Mouse (Mus musculus): ENCODE results near the gene Rnf17. TPM values are rescaled to one million over a fixed set of nuclear protein-coding genes. Genes with fewer than 3 reads are reported as not detected.

The Rnf17 gene
- total and polyA plus RNA-seq, 2 experiments from 2014 or later, result 0.97 to 3.4 TPM

- ATAC-seq (no peak), DNase-seq (no peak)
- no peak overlapping the region for H3K9ac ChIP-seq
- H3K9me3 ChIP-seq (ENCODE audit: low read length), result no peaks in the 10 kb centered on the region
- TF ChIP-seq CTCF (IDR thresholded peaks at IDR 0.05; ENCODE audit: low read depth), result no peak
- H3K4me3 ChIP-seq (ENCODE audit: low read depth, low read length), result no peak overlapping the region
- 17% methylated on average over 2 of the region's 2 CpGs for WGBS
- no peaks in the 10 kb centered on the region for H3K27me3 ChIP-seq (ENCODE audit: insufficient read depth, low read length)
- no peak overlapping the region for H3K4me2 ChIP-seq (ENCODE audit: low read depth)
- H3K36me3 ChIP-seq (ENCODE audit: insufficient read depth), result no peaks in the 10 kb centered on the region
- no peaks in the 10 kb centered on the region for H3K4me1 ChIP-seq (ENCODE audit: insufficient read depth)
- H3K27ac ChIP-seq (ENCODE audit: low read depth, low read length), result no peak overlapping the region
These were observed 8.6 kb upstream of the Rnf17 start for GRCm38 (mm10) chr14:56393704-56394312.

GRCm38 (mm10) chr14:56398001-56398400 is 4.4 kb upstream of the Rnf17 start:
- H3K9me3 ChIP-seq (ENCODE audit: low read length), result no peaks in the 10 kb centered on the region
- no peak overlapping the region for H3K4me3 ChIP-seq (ENCODE audit: low read depth, low read length)
- no peaks in the 10 kb centered on the region for H3K27me3 ChIP-seq (ENCODE audit: insufficient read depth, low read length)
- ATAC-seq (peak; percentile 60; the same call in 1 of the 2 replicates), DNase-seq (peak; percentile 67)
- H3K27ac ChIP-seq (ENCODE audit: low read depth, low read length), result no peak overlapping the region
- H3K4me1 ChIP-seq (ENCODE audit: insufficient read depth), result no peaks in the 10 kb centered on the region
- peak; percentile 80 for TF ChIP-seq CTCF (IDR thresholded peaks at IDR 0.05; ENCODE audit: low read depth)
- H3K36me3 ChIP-seq (ENCODE audit: insufficient read depth), result no peaks in the 10 kb centered on the region
- H3K4me2 ChIP-seq (ENCODE audit: low read depth), result no peak overlapping the region
- H3K9ac ChIP-seq, result no peak overlapping the region

DNA sequence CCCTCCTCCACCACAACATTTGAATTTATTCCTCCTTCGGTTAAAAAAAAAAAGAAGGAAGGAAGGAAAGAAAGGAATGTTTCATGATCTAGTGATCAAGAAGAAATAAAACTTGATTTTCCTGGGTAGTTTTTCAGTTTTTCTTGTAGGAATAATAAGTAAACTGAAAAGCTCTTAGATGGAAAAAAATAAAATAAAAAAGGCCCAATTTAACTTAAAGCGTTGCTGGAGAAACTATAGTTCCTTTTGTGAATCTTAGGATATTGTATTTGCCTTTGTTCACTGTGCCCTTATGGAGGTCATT is 643 bp downstream of the Rnf17 start:
- Histone ChIP-seq H3K4me1 (ENCODE audit: insufficient read depth) (no peaks in the 10 kb centered on the region), H3K4me3 (ENCODE audit: low read depth, low read length) (no peak overlapping the region), H3K27ac (ENCODE audit: low read depth, low read length) (no peak overlapping the region), H3K9ac (no peak overlapping the region), H3K9me3 (ENCODE audit: low read length) (no peaks in the 10 kb centered on the region), H3K27me3 (ENCODE audit: insufficient read depth, low read length) (no peaks in the 10 kb centered on the region), H3K36me3 (ENCODE audit: insufficient read depth) (no peaks in the 10 kb centered on the region), H3K4me2 (ENCODE audit: low read depth) (no peak overlapping the region)
- DNase-seq (no peak), ATAC-seq (no peak)
- 84% methylated on average over 2 of the region's 2 CpGs for WGBS
- no peak for TF ChIP-seq CTCF (IDR thresholded peaks at IDR 0.05; ENCODE audit: low read depth)

DNA sequence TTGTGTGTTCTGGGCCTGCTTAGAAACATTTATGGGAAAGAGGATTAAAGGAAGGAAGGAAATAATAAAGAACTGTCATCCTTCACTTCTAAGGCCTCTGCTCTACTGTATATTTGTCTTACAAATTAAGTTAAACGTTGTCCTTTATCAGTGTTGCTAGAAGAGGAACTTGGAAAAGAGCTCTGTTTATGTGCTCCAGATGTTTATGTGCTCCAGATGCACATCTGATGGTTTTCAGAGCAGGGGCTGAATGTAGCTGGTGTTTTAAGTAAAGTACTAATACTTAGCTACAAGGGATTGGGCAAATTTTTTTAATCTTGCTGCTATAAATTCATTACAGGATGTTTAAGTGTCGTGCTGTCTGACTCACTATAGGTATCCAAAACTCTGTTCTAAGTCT is 59.7 kb downstream of the Rnf17 start:
- H3K9ac ChIP-seq, result no peak overlapping the region
- no peak overlapping the region for H3K4me2 ChIP-seq (ENCODE audit: low read depth)
- no peaks in the 10 kb centered on the region for H3K36me3 ChIP-seq (ENCODE audit: insufficient read depth)
- no peak overlapping the region for H3K27ac ChIP-seq (ENCODE audit: low read depth, low read length)
- no peak overlapping the region for H3K4me3 ChIP-seq (ENCODE audit: low read depth, low read length)
- DNase-seq, result no peak
- TF ChIP-seq CTCF (IDR thresholded peaks at IDR 0.05; ENCODE audit: low read depth), result no peak
- no peaks in the 10 kb centered on the region for H3K9me3 ChIP-seq (ENCODE audit: low read length)
- H3K27me3 ChIP-seq (ENCODE audit: insufficient read depth, low read length), result no peaks in the 10 kb centered on the region
- no peaks in the 10 kb centered on the region for H3K4me1 ChIP-seq (ENCODE audit: insufficient read depth)
- 76% methylated on average over 2 of the region's 2 CpGs for WGBS
- ATAC-seq, result no peak

GRCm38 (mm10) chr14:56462729-56463128 is 60.3 kb downstream of the Rnf17 start:
- Histone ChIP-seq H3K4me2 (ENCODE audit: low read depth) (no peak overlapping the region), H3K27me3 (ENCODE audit: insufficient read depth, low read length) (no peaks in the 10 kb centered on the region), H3K9me3 (ENCODE audit: low read length) (no peaks in the 10 kb centered on the region), H3K4me1 (ENCODE audit: insufficient read depth) (no peaks in the 10 kb centered on the region), H3K27ac (ENCODE audit: low read depth, low read length) (no peak overlapping the region), H3K4me3 (ENCODE audit: low read depth, low read length) (no peak overlapping the region), H3K36me3 (ENCODE audit: insufficient read depth) (no peaks in the 10 kb centered on the region), H3K9ac (no peak overlapping the region)
- DNase-seq, result no peak
- 82% methylated on average over 1 of the region's 1 CpGs for WGBS
- ATAC-seq, result no peak
- TF ChIP-seq CTCF (IDR thresholded peaks at IDR 0.05; ENCODE audit: low read depth), result no peak

GRCm38 (mm10) chr14:56468145-56468544 is 65.8 kb downstream of the Rnf17 start:
- 52% methylated on average over 1 of the region's 1 CpGs for WGBS
- Histone ChIP-seq H3K4me3 (ENCODE audit: low read depth, low read length) (no peak overlapping the region), H3K4me1 (ENCODE audit: insufficient read depth) (no peaks in the 10 kb centered on the region), H3K9ac (no peak overlapping the region), H3K27ac (ENCODE audit: low read depth, low read length) (no peak overlapping the region), H3K9me3 (ENCODE audit: low read length) (no peaks in the 10 kb centered on the region), H3K36me3 (ENCODE audit: insufficient read depth) (no peaks in the 10 kb centered on the region), H3K4me2 (ENCODE audit: low read depth) (no peak overlapping the region), H3K27me3 (ENCODE audit: insufficient read depth, low read length) (no peaks in the 10 kb centered on the region)
- ATAC-seq, result no peak
- peak; percentile 58 for TF ChIP-seq CTCF (IDR thresholded peaks at IDR 0.05; ENCODE audit: low read depth)
- DNase-seq, result peak; percentile 17

GRCm38 (mm10) chr14:56489806-56490205 is 87.4 kb downstream of the Rnf17 start:
- ATAC-seq (no peak), DNase-seq (no peak)
- TF ChIP-seq CTCF (IDR thresholded peaks at IDR 0.05; ENCODE audit: low read depth), result no peak
- no peaks in the 10 kb centered on the region for H3K27me3 ChIP-seq (ENCODE audit: insufficient read depth, low read length)
- H3K27ac ChIP-seq (ENCODE audit: low read depth, low read length), result no peak overlapping the region
- no peaks in the 10 kb centered on the region for H3K4me1 ChIP-seq (ENCODE audit: insufficient read depth)
- no peak overlapping the region for H3K9ac ChIP-seq
- no peaks in the 10 kb centered on the region for H3K9me3 ChIP-seq (ENCODE audit: low read length)
- no peaks in the 10 kb centered on the region for H3K36me3 ChIP-seq (ENCODE audit: insufficient read depth)
- H3K4me2 ChIP-seq (ENCODE audit: low read depth), result no peak overlapping the region
- H3K4me3 ChIP-seq (ENCODE audit: low read depth, low read length), result no peak overlapping the region

DNA sequence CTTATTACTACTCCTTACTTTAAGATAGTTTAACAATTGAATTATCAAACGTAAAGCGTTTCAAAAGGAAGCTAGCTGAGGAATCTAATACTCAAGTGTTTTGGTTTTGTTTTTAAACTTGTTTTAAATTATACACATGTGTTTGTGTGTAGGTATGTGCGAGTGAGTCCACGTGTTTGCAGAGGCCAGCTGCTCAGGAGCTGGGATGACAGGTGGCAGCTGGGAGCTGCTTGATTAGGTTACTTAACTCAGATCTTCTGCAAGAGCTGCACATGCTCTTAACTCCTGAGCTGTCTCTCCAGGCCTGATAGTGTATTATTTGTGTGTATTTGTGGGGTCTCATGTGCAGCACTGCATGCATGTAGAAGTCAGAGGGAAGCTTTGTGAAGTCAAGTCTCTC is 100.0 kb downstream of the Rnf17 start:
- H3K9me3 ChIP-seq (ENCODE audit: low read length), result no peaks in the 10 kb centered on the region
- no peaks in the 10 kb centered on the region for H3K36me3 ChIP-seq (ENCODE audit: insufficient read depth)
- no peaks in the 10 kb centered on the region for H3K27me3 ChIP-seq (ENCODE audit: insufficient read depth, low read length)
- no peak overlapping the region for H3K27ac ChIP-seq (ENCODE audit: low read depth, low read length)
- no peak overlapping the region for H3K9ac ChIP-seq
- no peak for TF ChIP-seq CTCF (IDR thresholded peaks at IDR 0.05; ENCODE audit: low read depth)
- H3K4me1 ChIP-seq (ENCODE audit: insufficient read depth), result no peaks in the 10 kb centered on the region
- WGBS, result 84% methylated on average over 4 of the region's 4 CpGs
- DNase-seq, result no peak
- no peak overlapping the region for H3K4me2 ChIP-seq (ENCODE audit: low read depth)
- ATAC-seq, result no peak
- no peak overlapping the region for H3K4me3 ChIP-seq (ENCODE audit: low read depth, low read length)

Data from forebrain, postnatal 0 days (tissue).